Mouse (Mus musculus) thymus, adult 2 months (tissue): ENCODE measurements around the gene Tmem18.

Source experiments
- CTCF ChIP-seq: fragments of 200-500 bp; IDR thresholded peaks from 2 replicates; pipeline ENCODE4 v1.5.1; 2012; ENCODE audit warnings: mild to moderate bottlenecking, control low read depth, low read length, moderate library complexity, borderline replicate concordance; ENCODE audit not compliant: control insufficient read depth, poor library complexity, insufficient read depth; ENCODE audit errors: extremely low read depth
- POLR2A ChIP-seq: fragments of 200-500 bp; IDR thresholded peaks from 2 replicates; pipeline ENCODE4 v1.6.1; 2012; ENCODE audit warnings: mild to moderate bottlenecking, low read length, control low read depth, moderate library complexity; ENCODE audit not compliant: control insufficient read depth, poor library complexity, insufficient read depth; ENCODE audit errors: extremely low read depth

DNA sequence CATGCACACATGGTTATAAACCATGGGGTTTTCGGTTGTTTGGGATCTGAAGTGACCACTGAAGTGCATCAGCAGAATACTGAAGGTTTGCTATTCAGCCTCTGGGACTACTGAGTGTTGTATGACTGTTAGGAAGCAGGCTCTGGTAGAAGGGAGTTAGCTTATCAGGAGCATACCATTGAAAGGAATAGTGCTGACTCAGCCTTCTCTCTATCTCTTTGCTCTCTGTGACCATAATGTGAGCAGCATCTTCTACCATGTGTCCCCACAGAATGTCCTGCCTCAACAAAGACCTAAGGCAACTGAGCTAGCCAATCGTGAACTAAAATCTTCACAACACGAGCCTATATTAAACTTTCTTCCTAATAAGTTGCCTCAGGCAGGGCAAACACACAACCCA is 8.3 kb upstream of the Tmem18 start:
- TF ChIP-seq CTCF (no peak), POLR2A (no peak)
